Mouse (Mus musculus) limb, embryonic 10.5 days (tissue): ENCODE measurements around the gene Six2. TPM values are rescaled to one million over a fixed set of nuclear protein-coding genes. Genes with fewer than 3 reads are reported as not detected.
A peak's percentile ranks its signal among the peaks of the same experiment; 100 is the strongest.

Experiments used
- DNase-seq: peaks from one replicate; pipeline ENCODE4 v3.0.0-alpha.2; 2017; ENCODE audit warnings: low spot score
- H3K27ac ChIP-seq: fragments of 300-500 bp; sonication (generic); 2 replicates; pipeline ENCODE4 v1.5.1; 2016; ENCODE audit warnings: mild to moderate bottlenecking
- H3K27me3 ChIP-seq: fragments of 300-500 bp; sonication (generic); 2 replicates; pipeline ENCODE4 v1.6.1; 2016; ENCODE audit warnings: low read depth, mild to moderate bottlenecking; ENCODE audit not compliant: poor library complexity, severe bottlenecking
- H3K36me3 ChIP-seq: fragments of 300-500 bp; sonication (generic); 2 replicates; pipeline ENCODE4 v1.6.1; 2016; ENCODE audit warnings: mild to moderate bottlenecking, moderate library complexity
- H3K4me1 ChIP-seq: fragments of 300-500 bp; sonication (generic); 2 replicates; pipeline ENCODE4 v1.6.1; 2016
- H3K4me3 ChIP-seq: fragments of 300-500 bp; sonication (generic); 2 replicates; pipeline ENCODE4 v1.5.1; 2016; ENCODE audit warnings: mild to moderate bottlenecking, moderate library complexity
- H3K9me3 ChIP-seq: fragments of 300-500 bp; sonication (generic); replicated peaks from 2 replicates; pipeline ENCODE4 v1.6.1; 2016; ENCODE audit warnings: mild to moderate bottlenecking
- WGBS: fragments of 180-500 bp; shearing (Covaris S2); methylation state at CpG from one replicate; pipeline ENCODE4 v1.1.7; 2016; 5-methylcytosine and 5-hydroxymethylcytosine counted together
- polyA plus RNA-seq: library from polyadenylated mRNA; unstranded; fragments of >200 nt; fragmentation: Nextera tagmentation; extraction: Ambion mirVana; gene quantifications from 2 replicates; pipeline ENCODE4 v1.2.1, GENCODE M21; 2016

The Six2 gene
- polyA plus RNA-seq, 1 experiment from 2014 or later: 2.7 TPM

GRCm38 (mm10) chr17:85700028-85700427 is 12.0 kb upstream of the Six2 start:
- Histone ChIP-seq H3K27ac (no peak overlapping the region), H3K27me3 (peaks cover 77% of the 10 kb centered on the region), H3K9me3 (no peaks in the 10 kb centered on the region), H3K4me3 (no peak overlapping the region), H3K36me3 (no peaks in the 10 kb centered on the region), H3K4me1 (peaks cover 15% of the 10 kb centered on the region)
- 89% methylated on average over 4 of the region's 4 CpGs for WGBS
- DNase-seq: no peak

- 84% methylated on average over 6 of the region's 6 CpGs for WGBS
- peaks cover 80% of the 10 kb centered on the region for H3K27me3 ChIP-seq
- no peak overlapping the region for H3K27ac ChIP-seq
- no peaks in the 10 kb centered on the region for H3K36me3 ChIP-seq
- peaks cover 5% of the 10 kb centered on the region; the same call in 1 of the 2 replicates for H3K4me1 ChIP-seq
- DNase-seq: no peak
- H3K4me3 ChIP-seq: no peak overlapping the region
- H3K9me3 ChIP-seq: no peaks in the 10 kb centered on the region
Measured at GRCm38 (mm10) chr17:85698643-85699042, 10.6 kb upstream of the Six2 start.

GRCm38 (mm10) chr17:85697976-85698375 is 9.9 kb upstream of the Six2 start:
- H3K36me3 ChIP-seq: no peaks in the 10 kb centered on the region
- no peak for DNase-seq
- H3K4me3 ChIP-seq: no peak overlapping the region
- H3K9me3 ChIP-seq: no peaks in the 10 kb centered on the region
- peaks cover 9% of the 10 kb centered on the region for H3K4me1 ChIP-seq
- no peak overlapping the region for H3K27ac ChIP-seq
- WGBS: 83% methylated on average over 1 of the region's 1 CpGs
- peaks cover 84% of the 10 kb centered on the region for H3K27me3 ChIP-seq

GRCm38 (mm10) chr17:85694499-85694898 is 6.4 kb upstream of the Six2 start:
- Histone ChIP-seq H3K27me3 (peaks cover 100% of the 10 kb centered on the region), H3K9me3 (no peaks in the 10 kb centered on the region), H3K4me3 (no peak overlapping the region), H3K27ac (no peak overlapping the region), H3K36me3 (no peaks in the 10 kb centered on the region), H3K4me1 (peaks cover 36% of the 10 kb centered on the region)
- no peak for DNase-seq
- WGBS: 78% methylated on average over 6 of the region's 6 CpGs

- H3K27me3 ChIP-seq: peaks cover 100% of the 10 kb centered on the region
- no peak overlapping the region for H3K4me3 ChIP-seq
- 4% methylated on average over 9 of the region's 9 CpGs for WGBS
- H3K9me3 ChIP-seq: no peaks in the 10 kb centered on the region
- H3K4me1 ChIP-seq: peaks cover 50% of the 10 kb centered on the region
- no peak for DNase-seq
- H3K36me3 ChIP-seq: no peaks in the 10 kb centered on the region
- no peak overlapping the region for H3K27ac ChIP-seq
Measured at GRCm38 (mm10) chr17:85693101-85693500, 5.0 kb upstream of the Six2 start.

- Histone ChIP-seq H3K36me3 (no peaks in the 10 kb centered on the region), H3K27ac (peak overlapping the region; percentile 42), H3K27me3 (peaks cover 100% of the 10 kb centered on the region), H3K4me3 (0 out of 2 replicates have a peak overlapping the region, but pooled peaks have one; percentile 17), H3K9me3 (no peaks in the 10 kb centered on the region), H3K4me1 (peaks cover 50% of the 10 kb centered on the region)
- peak; percentile 71 for DNase-seq
- 1% methylated on average over 23 of the region's 23 CpGs for WGBS
Measured at GRCm38 (mm10) chr17:85692594-85692993, 4.5 kb upstream of the Six2 start.

- peak; percentile 74 for DNase-seq
- Histone ChIP-seq H3K27me3 (peaks cover 100% of the 10 kb centered on the region), H3K4me1 (peaks cover 56% of the 10 kb centered on the region), H3K27ac (peak overlapping the region; percentile 42; the same call in 1 of the 2 replicates), H3K4me3 (peak overlapping the region; percentile 17; the same call in 1 of the 2 replicates), H3K36me3 (no peaks in the 10 kb centered on the region), H3K9me3 (no peaks in the 10 kb centered on the region)
- 1% methylated on average over 43 of the region's 43 CpGs for WGBS
Measured at GRCm38 (mm10) chr17:85691701-85692536, 3.8 kb upstream of the Six2 start.

- WGBS: 0% methylated on average over 4 of the region's 4 CpGs
- no peak overlapping the region for H3K27ac ChIP-seq
- H3K36me3 ChIP-seq: no peaks in the 10 kb centered on the region
- no peaks in the 10 kb centered on the region for H3K9me3 ChIP-seq
- H3K4me3 ChIP-seq: no peak overlapping the region
- H3K27me3 ChIP-seq: peaks cover 100% of the 10 kb centered on the region
- DNase-seq: no peak
- peaks cover 57% of the 10 kb centered on the region for H3K4me1 ChIP-seq
Measured at GRCm38 (mm10) chr17:85690969-85691335, 2.9 kb upstream of the Six2 start.

GRCm38 (mm10) chr17:85690323-85690968 is 2.4 kb upstream of the Six2 start:
- DNase-seq: peak; percentile 59
- H3K9me3 ChIP-seq: no peaks in the 10 kb centered on the region
- H3K36me3 ChIP-seq: no peaks in the 10 kb centered on the region
- peak overlapping the region; percentile 21; the same call in 1 of the 2 replicates for H3K27ac ChIP-seq
- no peak overlapping the region for H3K4me3 ChIP-seq
- H3K27me3 ChIP-seq: peaks cover 100% of the 10 kb centered on the region
- peaks cover 57% of the 10 kb centered on the region for H3K4me1 ChIP-seq
- 1% methylated on average over 6 of the region's 6 CpGs for WGBS

- peak; percentile 40 for DNase-seq
- no peak overlapping the region for H3K4me3 ChIP-seq
- H3K9me3 ChIP-seq: no peaks in the 10 kb centered on the region
- no peaks in the 10 kb centered on the region for H3K36me3 ChIP-seq
- peaks cover 100% of the 10 kb centered on the region for H3K27me3 ChIP-seq
- WGBS: 3% methylated on average over 5 of the region's 5 CpGs
- H3K4me1 ChIP-seq: peaks cover 62% of the 10 kb centered on the region
- H3K27ac ChIP-seq: no peak overlapping the region
Measured at GRCm38 (mm10) chr17:85689807-85690319, 1.8 kb upstream of the Six2 start.

- H3K27ac ChIP-seq: peak overlapping the region; percentile 74
- no peaks in the 10 kb centered on the region for H3K9me3 ChIP-seq
- peaks cover 65% of the 10 kb centered on the region for H3K4me1 ChIP-seq
- DNase-seq: peak; percentile 69
- under 1% methylated on average over 35 of the region's 35 CpGs for WGBS
- peaks cover 100% of the 10 kb centered on the region for H3K27me3 ChIP-seq
- H3K36me3 ChIP-seq: no peaks in the 10 kb centered on the region
- H3K4me3 ChIP-seq: peak overlapping the region; percentile 56
Measured at GRCm38 (mm10) chr17:85688911-85689806, 1.1 kb upstream of the Six2 start.

GRCm38 (mm10) chr17:85687421-85688235 is 446 bp downstream of the Six2 start:
- peak; percentile 76 for DNase-seq
- no peaks in the 10 kb centered on the region for H3K9me3 ChIP-seq

More at GRCm38 (mm10) chr17:85687421-85688235, 446 bp downstream of the Six2 start:
- H3K27ac ChIP-seq: peak overlapping the region; percentile 74
- peaks cover 66% of the 10 kb centered on the region for H3K4me1 ChIP-seq
- peak overlapping the region; percentile 56 for H3K4me3 ChIP-seq
- peaks cover 100% of the 10 kb centered on the region for H3K27me3 ChIP-seq
- no peaks in the 10 kb centered on the region for H3K36me3 ChIP-seq
- 5% methylated on average over 109 of the region's 109 CpGs for WGBS
